ENCODE assay signal across 10 mouse cellular contexts in the genomic region with DNA sequence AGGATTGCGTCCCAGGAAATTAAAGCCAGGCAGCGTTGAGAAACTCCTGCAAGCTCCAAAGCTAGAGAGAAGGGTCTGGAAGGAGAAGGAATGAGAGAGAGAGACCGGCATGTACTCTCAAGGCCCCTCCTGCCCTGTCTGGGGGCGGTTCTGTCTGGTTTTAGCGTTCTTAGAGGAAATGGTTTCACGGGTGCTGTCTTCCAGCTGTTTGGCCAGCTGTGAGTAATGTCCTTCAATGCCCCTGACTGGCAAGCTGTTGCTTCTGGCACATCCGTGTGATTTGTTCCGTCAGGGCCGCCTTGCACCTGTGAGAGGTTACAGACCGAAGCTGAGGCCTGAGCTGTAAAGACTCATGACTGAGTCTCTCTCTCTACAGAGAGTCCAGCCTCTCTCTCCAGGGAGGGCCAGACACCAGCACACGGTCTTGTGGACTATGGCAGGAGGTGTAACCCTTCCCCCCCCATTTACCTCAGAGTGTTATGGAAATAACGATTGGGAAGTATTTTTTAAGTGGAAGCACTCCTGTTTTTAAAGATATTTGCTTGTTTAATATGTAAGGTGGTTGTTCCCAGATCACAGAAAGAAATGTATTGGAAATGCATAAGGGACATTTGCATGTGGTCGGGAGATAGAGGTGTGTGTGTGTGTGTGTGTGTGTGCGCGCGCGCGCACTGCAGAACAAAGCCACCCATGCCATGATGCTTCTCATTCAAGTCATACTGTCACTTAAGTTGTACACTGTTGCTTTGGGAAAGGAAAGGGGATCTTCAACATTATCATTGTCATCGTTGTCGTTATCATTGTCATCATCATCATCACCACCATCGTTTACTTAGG.
DNase-seq lines count a peak whose midpoint lies in the region; TF ChIP-seq lines count a peak whose summit lies in the region.
"Had no signal": no experiment of that assay in that cellular context is flagged by ENCODE, and none has a peak within 500 bp of the region (broad histone marks: within the 10 kb centered on the region; RNA-seq: fewer than 3 reads in every experiment).

No protein-coding gene starts in this region.

- TF ChIP-seq CTCF in bone marrow, adult 2 months (IDR thresholded peaks at IDR 0.05; ENCODE audit: control insufficient read depth, insufficient read depth, low read length) = no peak

- peaks cover 6% of the 10 kb centered on the region for H3K4me1 ChIP-seq in bone marrow, adult 2 months (ENCODE audit: control insufficient read depth, insufficient read depth, low read length)

- no peak for TF ChIP-seq POLR2A in bone marrow, adult 2 months (IDR thresholded peaks at IDR 0.05; ENCODE audit: borderline replicate concordance, control insufficient read depth, low read depth, low read length)

- H3K4me3 ChIP-seq in bone marrow, adult 2 months (replicated peaks; ENCODE audit: control insufficient read depth, low read depth, low read length) = no peak overlapping the region
- H3K4me3 ChIP-seq: liver, embryonic 12.5 days had no signal

- 53% methylated on average over 21 of the region's 21 CpGs for WGBS in bone marrow, adult 2 months

- DNase-seq in kidney, postnatal 4 days = peak; percentile 34 to 49
- no peak for DNase-seq in kidney, adult 11 months
- DNase-seq in heart, postnatal 4 days = peak; percentile 48
- DNase-seq in mesoderm, embryonic 11.5 days (ENCODE audit: low read depth, low spot score) = peak; percentile 38
- no peak for DNase-seq in layer of hippocampus, adult 18-20 months (ENCODE audit: low spot score in 2 of 2)
- DNase-seq in layer of hippocampus, postnatal 10 days (ENCODE audit: low spot score in 2 of 2) = no peak
- DNase-seq in adipocyte (ENCODE audit: low spot score) = no peak
- DNase-seq: cerebellum, adult 2 months had no signal

- peak overlapping the region; percentile 31 for H3K27ac ChIP-seq in bone marrow, adult 2 months (ENCODE audit: control insufficient read depth, insufficient read depth, low read depth, low read length, poor library complexity)
- H3K27ac ChIP-seq: liver, embryonic 12.5 days had no signal

Comparison
In these comparisons a context has a peak if more than half of its experiments do, and no peak if none do; other contexts are left out.
1. DNase-seq: peak in kidney, postnatal 4 days (2 of 2), heart, postnatal 4 days (single experiment) and mesoderm, embryonic 11.5 days (single experiment); none in kidney, adult 11 months (single experiment), layer of hippocampus, adult 18-20 months (0 of 2), layer of hippocampus, postnatal 10 days (0 of 2) and adipocyte (single experiment).